In genomic region chr10:3332880-3333279, GRCm38 (mm10) we compare ENCODE assay signal across 8 mouse cellular contexts. TPM values are rescaled to one million over a fixed set of nuclear protein-coding genes. Genes with fewer than 3 reads are reported as not detected.
DNase-seq lines count a peak whose midpoint lies in the region; ATAC-seq and TF ChIP-seq lines count a peak whose summit lies in the region.

No protein-coding gene starts in this region.

- 23% methylated on average over 3 of the region's 3 CpGs for WGBS in embryonic facial prominence, embryonic 11.5 days
- WGBS in heart, embryonic 16.5 days, result 30% methylated on average over 3 of the region's 3 CpGs
- 31% methylated on average over 3 of the region's 3 CpGs for WGBS in liver, postnatal 0 days (ENCODE audit: insufficient replicate concordance)

- no peaks in the 10 kb centered on the region; the same call in 1 of the 2 replicates for H3K4me1 ChIP-seq in embryonic facial prominence, embryonic 11.5 days (ENCODE audit: control insufficient read depth, insufficient read depth, low read length)
- peaks cover 15% of the 10 kb centered on the region for H3K4me1 ChIP-seq in heart, embryonic 16.5 days (ENCODE audit: control insufficient read depth, insufficient read depth, low read length)
- H3K4me1 ChIP-seq in liver, postnatal 0 days (ENCODE audit: insufficient read depth), result no peaks in the 10 kb centered on the region

- peak; percentile 82 for TF ChIP-seq CTCF in liver, postnatal 0 days (IDR thresholded peaks at IDR 0.05; ENCODE audit: low read depth)

- DNase-seq in CD8-positive naive resting alpha-beta T cell, adult 2 months (ENCODE audit: low read depth in 2 of 2, low spot score in 2 of 2), result peak; percentile 7 to 14
- peak; percentile 75 for DNase-seq in adrenal gland, postnatal 36 days
- peak; percentile 89 for DNase-seq in embryonic facial prominence, embryonic 11.5 days (ENCODE audit: low spot score)
- peak; percentile 62 to 88 for DNase-seq in kidney, postnatal 25 days
- DNase-seq in liver, postnatal 0 days, result peak; percentile 70
- DNase-seq in ovary, adult 18-20 months (ENCODE audit: low spot score), result peak; percentile 5
- peak; percentile 84 for DNase-seq in thymus, postnatal 4 days

- no peak overlapping the region for H3K9ac ChIP-seq in embryonic facial prominence, embryonic 11.5 days (replicated peaks; ENCODE audit: low read length)
- H3K9ac ChIP-seq in heart, embryonic 16.5 days (ENCODE audit: low read length), result 0 out of 2 replicates have a peak overlapping the region, but pooled peaks have one; percentile 26
- H3K9ac ChIP-seq in liver, postnatal 0 days (replicated peaks), result no peak overlapping the region

- no peak overlapping the region for H3K4me3 ChIP-seq in embryonic facial prominence, embryonic 11.5 days (ENCODE audit: low read depth, low read length)
- no peak overlapping the region for H3K4me3 ChIP-seq in heart, embryonic 16.5 days (ENCODE audit: low read length)
- H3K4me3 ChIP-seq in liver, postnatal 0 days (ENCODE audit: low read depth, low read length), result no peak overlapping the region

- TF ChIP-seq EP300 in liver, postnatal 0 days (IDR thresholded peaks at IDR 0.05; ENCODE audit: low read depth), result no peak

- no peaks in the 10 kb centered on the region for H3K36me3 ChIP-seq in embryonic facial prominence, embryonic 11.5 days (replicated peaks; ENCODE audit: control insufficient read depth, insufficient read depth, low read depth, low read length)
- no peaks in the 10 kb centered on the region for H3K36me3 ChIP-seq in heart, embryonic 16.5 days (ENCODE audit: control insufficient read depth, insufficient read depth)
- H3K36me3 ChIP-seq in liver, postnatal 0 days (replicated peaks; ENCODE audit: insufficient read depth, low read length), result no peaks in the 10 kb centered on the region

- H3K4me2 ChIP-seq in embryonic facial prominence, embryonic 11.5 days (ENCODE audit: low read depth, low read length), result no peak overlapping the region
- H3K4me2 ChIP-seq in heart, embryonic 16.5 days (ENCODE audit: low read depth, low read length), result no peak overlapping the region
- H3K4me2 ChIP-seq in liver, postnatal 0 days (ENCODE audit: low read depth, low read length), result no peak overlapping the region

- no peaks in the 10 kb centered on the region for H3K27me3 ChIP-seq in embryonic facial prominence, embryonic 11.5 days (ENCODE audit: control insufficient read depth, insufficient read depth, low read length)
- no peaks in the 10 kb centered on the region for H3K27me3 ChIP-seq in heart, embryonic 16.5 days (ENCODE audit: control insufficient read depth, insufficient read depth, low read length)
- no peaks in the 10 kb centered on the region for H3K27me3 ChIP-seq in liver, postnatal 0 days (ENCODE audit: insufficient read depth, low read length)

- H3K27ac ChIP-seq in embryonic facial prominence, embryonic 11.5 days (replicated peaks; ENCODE audit: low read depth, low read length), result no peak overlapping the region
- H3K27ac ChIP-seq in heart, embryonic 16.5 days (ENCODE audit: low read length), result no peak overlapping the region
- no peak overlapping the region for H3K27ac ChIP-seq in liver, postnatal 0 days (ENCODE audit: low read depth)

- no peak; the same call in 1 of the 2 replicates for ATAC-seq in embryonic facial prominence, embryonic 11.5 days (replicated peaks; ENCODE audit: insufficient number of reproducible peaks, low FRiP score, low TSS enrichment, low read depth)
- no peak for ATAC-seq in heart, embryonic 16.5 days (replicated peaks; ENCODE audit: extremely low read depth, insufficient read depth, low FRiP score)
- no peak for ATAC-seq in liver, postnatal 0 days

- no peaks in the 10 kb centered on the region for H3K9me3 ChIP-seq in embryonic facial prominence, embryonic 11.5 days (replicated peaks; ENCODE audit: control insufficient read depth, low read length)
- no peaks in the 10 kb centered on the region for H3K9me3 ChIP-seq in heart, embryonic 16.5 days (replicated peaks; ENCODE audit: control insufficient read depth, low read length)
- no peaks in the 10 kb centered on the region for H3K9me3 ChIP-seq in liver, postnatal 0 days (ENCODE audit: low read length)

RNA-seq across cellular contexts. Expression of gene Ppp1r14c, which starts 33.0 kb away (rescaled TPM):
- total RNA-seq in adrenal gland, postnatal 36 days (2021), result 10 to 100 TPM; 10.5 to 30.7 TPM
- polyA plus RNA-seq in embryonic facial prominence, embryonic 11.5 days (2014; fragmentation: Nextera tagmentation; extraction: Ambion mirVana), result 4.1 and 4.5 TPM in 2 replicates
- polyA plus RNA-seq in heart, embryonic 16.5 days (2015; fragmentation: Nextera tagmentation; extraction: Ambion mirVana), result 287 and 302 TPM in 2 replicates
- 0.08 and 0.36 TPM in 2 replicates for polyA plus RNA-seq in liver, postnatal 0 days (2015; fragmentation: Nextera tagmentation; extraction: Ambion mirVana)

Comparison
In these comparisons a context has a peak if more than half of its experiments do, and no peak if none do; other contexts are left out.
1. DNase-seq: peak in every context shown above with its lines; median percentile 89 in embryonic facial prominence, embryonic 11.5 days; 84 in thymus, postnatal 4 days; 75 in adrenal gland, postnatal 36 days; 75 in kidney, postnatal 25 days; 70 in liver, postnatal 0 days; 10 in CD8-positive naive resting alpha-beta T cell, adult 2 months; 5 in ovary, adult 18-20 months.
2. RNA of gene Ppp1r14c, which starts 33.0 kb away (polyA plus RNA-seq): 287 to 302 TPM in heart, embryonic 16.5 days; 4.1 to 4.5 TPM in embryonic facial prominence, embryonic 11.5 days and 0.08 to 0.36 TPM in liver, postnatal 0 days; every median in the first group is over 10 times any median in the second.